Mouse (Mus musculus): Measurements from ENCODE around the gene Uck2.

Uck2 gene

DNA sequence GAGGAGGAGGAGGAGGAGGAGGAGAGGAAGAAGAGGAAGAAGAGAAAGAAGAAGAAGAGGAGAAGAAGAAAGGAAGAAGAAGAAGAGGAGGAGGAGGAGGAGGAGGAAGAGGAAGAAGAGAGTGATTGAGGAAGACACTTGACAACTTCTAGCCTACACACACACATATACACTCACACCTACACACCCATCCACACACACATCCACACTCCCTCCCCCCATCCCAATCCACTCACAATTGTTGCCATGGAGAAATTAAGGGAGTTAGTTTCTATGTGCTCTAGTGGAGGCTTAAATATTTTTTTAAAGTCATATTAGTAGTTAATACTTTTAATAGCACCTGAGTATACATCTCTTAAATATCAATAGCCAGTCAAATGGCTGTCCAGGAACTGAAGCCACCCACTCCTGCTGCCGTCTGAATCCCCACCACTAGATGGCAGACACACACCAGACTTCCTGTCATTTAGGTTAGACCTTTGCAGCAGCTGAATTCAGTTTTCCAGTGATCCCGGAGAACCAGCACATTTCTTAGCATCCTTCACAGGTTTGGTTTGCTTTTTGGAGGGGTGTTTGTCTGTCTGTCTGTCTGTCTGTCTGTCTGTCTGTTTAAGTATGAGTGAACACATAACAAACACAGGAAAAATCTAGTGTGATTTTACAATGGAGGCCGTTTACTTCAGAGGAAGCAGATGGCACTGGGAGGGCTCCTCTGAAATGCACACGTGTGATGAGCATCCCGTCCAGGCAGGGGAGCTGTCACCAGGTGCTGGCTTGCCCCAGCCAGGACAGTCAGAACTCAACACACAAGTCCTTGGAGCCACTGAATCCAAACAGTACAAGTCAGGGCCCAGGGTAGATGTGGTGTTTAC, 64.6 kb downstream of the Uck2 start:
- TF ChIP-seq GATA4 (IDR thresholded peaks at IDR 0.05; ENCODE audit: insufficient replicate concordance, low read length), result no peak

DNA sequence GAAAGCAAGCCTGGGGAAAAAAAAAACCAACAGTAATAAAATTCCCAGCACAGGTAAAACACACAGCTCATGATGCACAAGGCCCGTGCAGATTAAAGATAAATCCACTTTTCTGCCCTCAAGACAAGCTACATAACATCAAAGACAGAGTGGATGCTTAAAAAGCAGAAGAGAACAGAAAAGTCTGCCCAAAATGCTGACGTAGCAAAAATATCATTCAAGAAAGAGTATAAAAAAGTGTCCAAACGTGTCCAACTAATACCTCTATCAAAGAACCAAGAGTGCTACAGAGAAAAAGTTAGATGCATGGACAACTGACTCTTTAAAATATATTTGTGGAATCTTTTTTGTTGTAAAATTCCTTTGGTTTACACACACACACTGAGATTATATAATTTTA, 69.7 kb downstream of the Uck2 start:
- TF ChIP-seq GATA4 (IDR thresholded peaks at IDR 0.05; ENCODE audit: insufficient replicate concordance, low read length), result no peak

GRCm38 (mm10) chr1:167212710-167213109, 72.4 kb downstream of the Uck2 start:
- TF ChIP-seq GATA4 (IDR thresholded peaks at IDR 0.05; ENCODE audit: insufficient replicate concordance, low read length), result no peak

DNA sequence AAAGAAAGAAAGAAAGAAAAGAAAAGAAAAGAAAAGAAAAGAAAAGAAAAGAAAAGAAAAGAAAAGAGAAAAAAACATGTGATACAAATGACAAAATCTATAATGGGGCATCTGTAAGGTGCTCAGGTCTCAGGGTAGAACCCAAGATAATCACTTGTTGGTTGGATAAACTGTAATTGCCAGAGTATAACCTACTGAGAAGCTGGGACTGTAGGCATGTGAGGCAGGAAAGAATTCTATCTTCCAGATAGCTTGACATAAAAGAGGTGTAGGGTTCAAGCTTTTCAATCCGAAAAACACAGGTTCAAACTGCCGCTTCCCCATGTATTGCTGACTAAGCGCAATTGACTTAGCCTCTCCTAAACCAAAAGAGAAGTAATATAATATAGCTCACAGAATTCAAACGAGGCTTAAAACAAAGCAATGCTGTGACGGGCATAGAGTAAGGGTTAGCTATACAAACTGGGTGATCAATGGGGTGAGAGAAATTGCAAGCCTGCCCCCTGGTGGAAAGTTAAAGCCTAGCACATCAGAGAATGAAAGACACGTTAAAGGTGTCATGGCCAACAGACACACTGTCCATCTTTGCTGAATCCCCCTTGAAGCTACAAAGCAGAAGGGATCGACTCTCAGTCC, 73.0 kb downstream of the Uck2 start:
- TF ChIP-seq GATA4 (IDR thresholded peaks at IDR 0.05; ENCODE audit: insufficient replicate concordance, low read length), result no peak

DNA sequence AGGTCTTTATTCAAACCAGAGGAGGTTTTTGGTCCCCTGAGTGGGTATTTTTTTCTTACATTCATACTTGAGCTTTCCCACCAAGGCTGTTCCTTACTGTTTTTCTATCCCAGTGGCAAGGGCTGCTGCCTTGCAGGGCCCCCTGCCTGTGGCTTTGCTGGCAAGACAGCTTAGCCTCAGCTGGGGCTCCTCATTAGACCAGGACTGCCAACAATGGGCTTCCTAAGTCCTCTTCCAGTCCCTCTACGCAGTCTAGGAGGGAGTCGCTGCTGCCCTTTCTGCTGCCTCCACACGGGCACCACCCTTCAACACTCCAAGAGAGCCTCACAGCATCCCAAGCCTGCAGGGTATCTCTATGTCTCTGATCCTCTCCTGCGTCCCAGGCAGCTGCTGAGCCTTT, 76.3 kb downstream of the Uck2 start:
- TF ChIP-seq GATA4 (IDR thresholded peaks at IDR 0.05; ENCODE audit: insufficient replicate concordance, low read length), result no peak

DNA sequence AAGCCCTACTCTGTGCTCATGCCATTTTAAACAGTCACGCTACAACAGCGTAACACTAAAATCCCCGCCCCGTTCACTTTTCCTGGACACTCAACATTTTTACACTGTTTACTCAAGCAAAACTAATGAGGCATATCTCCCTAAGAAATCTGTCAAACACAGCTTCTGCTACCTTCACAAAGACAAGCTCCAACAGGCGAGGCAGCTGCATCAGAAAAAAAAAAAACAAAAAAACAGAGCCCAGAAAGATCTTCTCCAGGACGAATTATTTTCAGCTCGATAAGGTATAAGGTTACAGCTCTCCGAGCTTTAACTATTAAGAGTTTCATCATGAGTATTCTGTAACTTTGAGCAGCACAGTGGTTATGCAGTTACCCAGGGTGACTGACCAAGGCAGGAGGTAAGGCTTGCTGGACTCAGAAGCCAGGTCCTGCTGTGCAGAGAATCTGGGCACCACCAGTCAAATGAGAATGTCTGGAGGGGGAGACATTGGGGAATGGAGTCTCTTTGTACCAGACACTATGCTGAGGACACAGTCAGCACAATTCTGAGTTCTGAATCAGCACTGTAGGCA, 79.9 kb downstream of the Uck2 start:
- no peak for TF ChIP-seq GATA4 (IDR thresholded peaks at IDR 0.05; ENCODE audit: insufficient replicate concordance, low read length)

- TF ChIP-seq GATA4 (IDR thresholded peaks at IDR 0.05; ENCODE audit: insufficient replicate concordance, low read length), result no peak
Measured at GRCm38 (mm10) chr1:167204421-167204820, 80.7 kb downstream of the Uck2 start.

- TF ChIP-seq GATA4 (IDR thresholded peaks at IDR 0.05; ENCODE audit: insufficient replicate concordance, low read length), result no peak
Measured at GRCm38 (mm10) chr1:167194766-167195165, 90.4 kb downstream of the Uck2 start.

DNA sequence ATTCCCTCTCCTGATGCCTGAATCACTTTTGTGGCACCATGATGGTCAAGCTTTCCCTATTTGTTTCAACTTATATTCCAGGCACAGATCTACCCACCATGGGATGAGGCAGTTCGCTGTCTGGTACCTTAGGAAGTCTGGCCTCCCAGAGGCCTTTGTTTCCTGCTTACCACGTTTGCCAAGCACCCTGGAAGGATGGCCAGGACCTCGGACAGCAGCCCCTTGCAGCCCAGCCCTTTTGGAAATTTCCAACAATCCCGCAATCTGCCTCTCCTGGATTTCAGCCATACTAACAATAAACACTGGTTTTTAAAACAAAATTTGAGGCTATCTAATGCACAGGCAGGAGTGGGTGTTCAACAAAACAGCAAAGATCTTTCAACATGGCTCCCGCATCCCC, 97.3 kb downstream of the Uck2 start:
- TF ChIP-seq GATA4 (IDR thresholded peaks at IDR 0.05; ENCODE audit: insufficient replicate concordance, low read length), result no peak

- TF ChIP-seq GATA4 (IDR thresholded peaks at IDR 0.05; ENCODE audit: insufficient replicate concordance, low read length), result no peak
Measured at GRCm38 (mm10) chr1:167181919-167182616, 103.1 kb downstream of the Uck2 start.
